Comparison of ENCODE assay signal across 8 mouse cellular contexts in genomic region chr7:51862097-51862492, GRCm38 (mm10). TPM values are rescaled to one million over a fixed set of nuclear protein-coding genes. Genes with fewer than 3 reads are reported as not detected.
DNase-seq lines count a peak whose midpoint lies in the region; ATAC-seq and TF ChIP-seq lines count a peak whose summit lies in the region.

TSS of gene Fancf (minus strand) at chr7:51862267.

- TF ChIP-seq POLR2A in testis, adult 2 months (IDR thresholded peaks at IDR 0.05; ENCODE audit: control insufficient read depth, low read depth, low read length) = peak; percentile 63

- no peaks in the 10 kb centered on the region for H3K9me3 ChIP-seq in E14TG2a.4 (ENCODE audit: low read length)
- H3K9me3 ChIP-seq in forebrain, embryonic 12.5 days = no peaks in the 10 kb centered on the region
- H3K9me3 ChIP-seq in heart, postnatal 0 days (replicated peaks; ENCODE audit: control insufficient read depth, low read length) = no peaks in the 10 kb centered on the region
- no peaks in the 10 kb centered on the region for H3K9me3 ChIP-seq in liver, embryonic 16.5 days (replicated peaks; ENCODE audit: control insufficient read depth, low read length)
- no peaks in the 10 kb centered on the region for H3K9me3 ChIP-seq in neural tube, embryonic 13.5 days

- H3K4me2 ChIP-seq in forebrain, embryonic 12.5 days = peak within 1 kb of the TSS; percentile 65
- H3K4me2 ChIP-seq in heart, postnatal 0 days (ENCODE audit: low read depth, low read length) = peak within 1 kb of the TSS; percentile 70
- peak within 1 kb of the TSS; percentile 94 for H3K4me2 ChIP-seq in liver, embryonic 16.5 days (ENCODE audit: low read depth, low read length)
- peak within 1 kb of the TSS; percentile 78 for H3K4me2 ChIP-seq in neural tube, embryonic 13.5 days

- H3K27ac ChIP-seq in forebrain, embryonic 12.5 days = peak within 1 kb of the TSS; percentile 99
- peak within 1 kb of the TSS; percentile 96 for H3K27ac ChIP-seq in heart, postnatal 0 days (ENCODE audit: low read depth)
- H3K27ac ChIP-seq in liver, embryonic 16.5 days (ENCODE audit: low read length) = peak within 1 kb of the TSS; percentile 91
- H3K27ac ChIP-seq in neural tube, embryonic 13.5 days (replicated peaks) = peak within 1 kb of the TSS; percentile 99
- H3K27ac ChIP-seq in testis, adult 2 months (ENCODE audit: control insufficient read depth, insufficient read depth, low read depth, low read length) = peak within 1 kb of the TSS; percentile 85

- TF ChIP-seq CTCF in E14TG2a.4 (conservative IDR thresholded peaks at IDR 0.05; ENCODE audit: low read length) = no peak
- no peak for TF ChIP-seq CTCF in heart, postnatal 0 days (IDR thresholded peaks at IDR 0.05; ENCODE audit: low read depth)
- TF ChIP-seq CTCF in testis, adult 2 months (IDR thresholded peaks at IDR 0.05; ENCODE audit: control insufficient read depth, insufficient read depth, insufficient replicate concordance, low read depth, low read length) = no peak

- peak within 1 kb of the TSS; percentile 83 for H3K9ac ChIP-seq in forebrain, embryonic 12.5 days
- H3K9ac ChIP-seq in heart, postnatal 0 days (replicated peaks; ENCODE audit: low read depth, low read length) = peak within 1 kb of the TSS; percentile 83
- peak within 1 kb of the TSS; percentile 84 for H3K9ac ChIP-seq in liver, embryonic 16.5 days (ENCODE audit: low read depth, low read length)
- peak within 1 kb of the TSS; percentile 87 for H3K9ac ChIP-seq in neural tube, embryonic 13.5 days

- peak; percentile 98 for ATAC-seq in forebrain, embryonic 12.5 days (ENCODE audit: low FRiP score)
- ATAC-seq in heart, postnatal 0 days (ENCODE audit: insufficient read depth, low read depth) = peak; percentile 99
- ATAC-seq in liver, embryonic 16.5 days (ENCODE audit: low read depth) = peak; percentile 96
- peak; percentile 99 for ATAC-seq in neural tube, embryonic 13.5 days (ENCODE audit: low read depth)

- H3K4me3 ChIP-seq in E14TG2a.4 (replicated peaks; ENCODE audit: low read length) = peak within 1 kb of the TSS; percentile 83
- H3K4me3 ChIP-seq in forebrain, embryonic 12.5 days (replicated peaks) = peak within 1 kb of the TSS; percentile 74
- peak within 1 kb of the TSS; percentile 83 for H3K4me3 ChIP-seq in heart, postnatal 0 days (ENCODE audit: low read depth, low read length)
- peak within 1 kb of the TSS; percentile 87 for H3K4me3 ChIP-seq in liver, embryonic 16.5 days (ENCODE audit: low read depth, low read length)
- peak within 1 kb of the TSS; percentile 73 for H3K4me3 ChIP-seq in neural tube, embryonic 13.5 days
- H3K4me3 ChIP-seq in testis, adult 2 months (ENCODE audit: control insufficient read depth, low read depth, low read length) = peak within 1 kb of the TSS; percentile 88

- peaks cover 31% of the 10 kb centered on the region for H3K36me3 ChIP-seq in E14TG2a.4 (ENCODE audit: insufficient read depth, low read length)
- H3K36me3 ChIP-seq in forebrain, embryonic 12.5 days (replicated peaks) = peaks cover 5% of the 10 kb centered on the region
- H3K36me3 ChIP-seq in heart, postnatal 0 days (replicated peaks; ENCODE audit: control insufficient read depth, insufficient read depth, low read length) = no peaks in the 10 kb centered on the region
- H3K36me3 ChIP-seq in liver, embryonic 16.5 days (ENCODE audit: control insufficient read depth, insufficient read depth) = no peaks in the 10 kb centered on the region; the same call in 1 of the 2 replicates
- 0 out of 2 replicates have a peak, but pooled peaks cover 6% of the 10 kb centered on the region for H3K36me3 ChIP-seq in neural tube, embryonic 13.5 days
- no peaks in the 10 kb centered on the region; the same call in 1 of the 2 replicates for H3K36me3 ChIP-seq in testis, adult 2 months (ENCODE audit: control insufficient read depth, insufficient read depth, low read length)

- no peak for TF ChIP-seq EP300 in heart, postnatal 0 days (IDR thresholded peaks at IDR 0.05; ENCODE audit: low read depth)

- under 1% methylated on average over 43 of the region's 43 CpGs for WGBS in forebrain, embryonic 12.5 days
- WGBS in heart, postnatal 0 days = under 1% methylated on average over 43 of the region's 43 CpGs
- under 1% methylated on average over 42 of the region's 43 CpGs for WGBS in liver, embryonic 16.5 days (ENCODE audit: insufficient replicate concordance)
- WGBS in neural tube, embryonic 13.5 days = under 1% methylated on average over 43 of the region's 43 CpGs

- H3K27me3 ChIP-seq in E14TG2a.4 (ENCODE audit: insufficient read depth, low read length) = no peaks in the 10 kb centered on the region
- H3K27me3 ChIP-seq in forebrain, embryonic 12.5 days = no peaks in the 10 kb centered on the region
- H3K27me3 ChIP-seq in heart, postnatal 0 days (ENCODE audit: control insufficient read depth, insufficient read depth, low read length) = no peaks in the 10 kb centered on the region
- H3K27me3 ChIP-seq in liver, embryonic 16.5 days (ENCODE audit: control insufficient read depth, insufficient read depth, low read depth, low read length) = no peaks in the 10 kb centered on the region
- no peaks in the 10 kb centered on the region for H3K27me3 ChIP-seq in neural tube, embryonic 13.5 days
- H3K27me3 ChIP-seq in testis, adult 2 months (ENCODE audit: control insufficient read depth, insufficient read depth, low read length) = no peaks in the 10 kb centered on the region

- H3K4me1 ChIP-seq in E14TG2a.4 (replicated peaks; ENCODE audit: low read depth, low read length) = peaks cover 16% of the 10 kb centered on the region
- H3K4me1 ChIP-seq in forebrain, embryonic 12.5 days = peaks cover 28% of the 10 kb centered on the region
- peaks cover 11% of the 10 kb centered on the region for H3K4me1 ChIP-seq in heart, postnatal 0 days (ENCODE audit: control insufficient read depth, insufficient read depth)
- peaks cover 18% of the 10 kb centered on the region for H3K4me1 ChIP-seq in liver, embryonic 16.5 days (ENCODE audit: control insufficient read depth, low read depth, low read length)
- H3K4me1 ChIP-seq in neural tube, embryonic 13.5 days (replicated peaks) = peaks cover 35% of the 10 kb centered on the region
- H3K4me1 ChIP-seq in testis, adult 2 months (ENCODE audit: control insufficient read depth, insufficient read depth, low read length) = peaks cover 5% of the 10 kb centered on the region

- DNase-seq in c-Kit-positive CD71-positive TER-119-positive erythroid progenitor cells, embryonic 14.5 days (ENCODE audit: low spot score) = peak; percentile 93
- peak; percentile 91 for DNase-seq in heart, postnatal 0 days (ENCODE audit: low spot score)
- peak; percentile 98 to 99 for DNase-seq in kidney, postnatal 4 days

RNA-seq across cellular contexts. Expression of gene Fancf, which starts in this region (rescaled TPM):
- polyA plus RNA-seq in forebrain, embryonic 12.5 days (2016; fragmentation: Nextera tagmentation; extraction: Ambion mirVana) = 12.4 and 16.8 TPM in 2 replicates
- total RNA-seq in heart, postnatal 0 days (2014; rRNA removed; ENCODE audit: low replicate concordance) = 7.6 and 8.8 TPM in 2 replicates
- 3.0 and 3.1 TPM in 2 replicates for polyA plus RNA-seq in heart, postnatal 0 days (2015; fragmentation: Nextera tagmentation; extraction: Ambion mirVana)
- polyA plus RNA-seq in liver, embryonic 16.5 days (2015; fragmentation: Nextera tagmentation; extraction: Ambion mirVana) = 0.64 and 0.67 TPM in 2 replicates
- 11.2 and 12.5 TPM in 2 replicates for polyA plus RNA-seq in neural tube, embryonic 13.5 days (2015; fragmentation: Nextera tagmentation; extraction: Ambion mirVana)
- polyA plus RNA-seq in testis, adult 2 months (2012; rRNA removed) = 1.3 and 1.7 TPM in 2 replicates

Comparison
In these comparisons a context has a peak if more than half of its experiments do, and no peak if none do; other contexts are left out.
1. Peak in every context shown above with its lines: DNase-seq, ATAC-seq, H3K4me3 ChIP-seq and H3K27ac ChIP-seq.
2. Peak in ATAC-seq, H3K4me3 ChIP-seq, H3K27ac ChIP-seq, H3K9ac ChIP-seq and H3K4me2 ChIP-seq in liver, embryonic 16.5 days; RNA of the gene not detected or under 1 TPM.